Mouse (Mus musculus) myocyte (in vitro differentiated cells): ENCODE measurements around the gene Myom3. TPM values are rescaled to one million over a fixed set of nuclear protein-coding genes. Genes with fewer than 3 reads are reported as not detected.
A peak's percentile ranks its signal among the peaks of the same experiment; 100 is the strongest.

Source experiments
- H3K27me3 ChIP-seq: one replicate; pipeline ENCODE4 v1.6.1; 2011; ENCODE audit not compliant: control insufficient read depth, insufficient read depth, insufficient read length
- H3K36me3 ChIP-seq: one replicate; pipeline ENCODE4 v1.6.1; 2011; ENCODE audit not compliant: control insufficient read depth, insufficient read depth
- H3K4me2 ChIP-seq: one replicate; pipeline ENCODE4 v1.6.1; 2011; ENCODE audit warnings: low read depth, control low read depth
- H3K4me3 ChIP-seq: one replicate; pipeline ENCODE4 v1.5.1; 2011; ENCODE audit warnings: mild to moderate bottlenecking, control low read depth, moderate library complexity
- H3K79me2 ChIP-seq: one replicate; pipeline ENCODE4 v1.6.1; 2011; ENCODE audit not compliant: control insufficient read depth, insufficient read depth
- H3ac ChIP-seq: one replicate; pipeline ENCODE4 v1.6.1; 2011; ENCODE audit not compliant: control insufficient read depth, insufficient read length
- MAX ChIP-seq: IDR thresholded peaks from one replicate; pipeline ENCODE4 v1.6.1; 2011; ENCODE audit warnings: low read depth, mild to moderate bottlenecking, control low read depth
- MYOD1 ChIP-seq, 3 experiments: IDR thresholded peaks; one replicate each; pipeline ENCODE4 v1.6.1; 2011; ENCODE audit warnings: control low read depth in 2 of 3, low read depth in 2 of 3, mild to moderate bottlenecking in 2 of 3, moderate library complexity in 1 of 3; ENCODE audit not compliant: insufficient read length in 2 of 3, control insufficient read depth in 1 of 3
- POLR2AphosphoS2 ChIP-seq: IDR thresholded peaks from one replicate; pipeline ENCODE4 v1.6.1; 2011; ENCODE audit warnings: low read depth, control low read depth; ENCODE audit not compliant: insufficient read length
- REST ChIP-seq: IDR thresholded peaks from one replicate; pipeline ENCODE4 v1.6.1; 2011; ENCODE audit warnings: mild to moderate bottlenecking, control low read depth, moderate library complexity; ENCODE audit not compliant: insufficient read depth, insufficient read length
- TCF3 ChIP-seq: IDR thresholded peaks from one replicate; pipeline ENCODE4 v1.6.1; 2011; ENCODE audit warnings: low read depth, control low read depth; ENCODE audit not compliant: insufficient read length
- USF1 ChIP-seq: IDR thresholded peaks from one replicate; pipeline ENCODE4 v1.6.1; 2011; ENCODE audit warnings: low read depth, mild to moderate bottlenecking, control low read depth, moderate library complexity
- polyA plus RNA-seq: library from polyadenylated mRNA; unstranded; fragments of >200 nt; fragmentation: generic; extraction: Trizol; gene quantifications from one replicate; pipeline ENCODE4 v1.2.1, GENCODE M21; 2012; ENCODE audit warnings: missing spikeins

Gene Myom3
- polyA plus RNA-seq, 1 experiment: 97.1 TPM

DNA sequence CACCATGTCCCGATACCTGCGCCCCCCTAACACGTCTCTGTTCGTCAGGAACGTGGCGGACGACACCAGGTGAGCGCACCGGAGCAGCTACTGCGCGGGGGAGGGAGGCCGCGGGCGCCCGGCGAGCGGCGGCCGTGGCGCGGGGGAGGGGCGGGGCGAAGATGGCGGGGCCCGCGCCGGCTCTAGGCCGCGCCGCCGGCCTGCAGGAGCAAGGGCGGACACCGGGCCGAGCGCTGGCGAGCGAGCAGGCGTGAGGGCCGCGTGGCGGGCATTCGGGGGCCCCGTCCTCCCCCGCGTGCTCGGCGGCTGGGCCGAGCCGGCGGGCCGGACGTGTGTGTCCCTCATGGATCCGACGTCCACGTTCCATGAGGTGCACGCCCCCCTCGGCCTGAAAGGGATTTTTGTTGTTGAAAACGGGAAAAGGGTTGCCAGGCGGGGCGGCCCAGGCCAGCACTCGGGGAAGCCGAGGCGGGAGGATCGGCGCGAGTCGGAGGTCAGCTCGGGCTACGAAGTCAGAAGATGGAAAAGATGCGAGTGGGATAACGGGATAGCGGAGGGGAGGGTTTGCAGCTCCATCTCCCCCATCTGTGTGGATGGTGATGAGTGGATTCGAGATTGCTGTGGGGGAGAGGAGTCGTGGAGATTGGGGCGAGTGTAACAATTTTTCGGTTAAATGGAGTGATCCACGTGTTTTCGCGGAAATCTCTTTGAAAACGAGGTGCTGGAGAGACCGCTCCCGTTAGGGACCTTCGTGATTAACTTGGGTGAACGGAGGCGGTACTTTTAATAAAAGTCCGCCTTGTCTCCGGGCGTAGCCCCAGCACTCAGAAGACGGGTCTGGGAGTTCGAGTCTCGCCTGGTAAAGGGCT lies 96.9 kb downstream of the Myom3 start:
- H3K36me3 ChIP-seq: no peaks in the 10 kb centered on the region
- no peak for TF ChIP-seq MAX
- TF ChIP-seq USF1: no peak
- no peak for TF ChIP-seq TCF3
- peaks cover 50% of the 10 kb centered on the region for H3K79me2 ChIP-seq
- H3K27me3 ChIP-seq: no peaks in the 10 kb centered on the region
- peak overlapping the region; percentile 82 for H3K4me3 ChIP-seq
- H3ac ChIP-seq: peak overlapping the region; percentile 93
- H3K4me2 ChIP-seq: peak overlapping the region; percentile 87

DNA sequence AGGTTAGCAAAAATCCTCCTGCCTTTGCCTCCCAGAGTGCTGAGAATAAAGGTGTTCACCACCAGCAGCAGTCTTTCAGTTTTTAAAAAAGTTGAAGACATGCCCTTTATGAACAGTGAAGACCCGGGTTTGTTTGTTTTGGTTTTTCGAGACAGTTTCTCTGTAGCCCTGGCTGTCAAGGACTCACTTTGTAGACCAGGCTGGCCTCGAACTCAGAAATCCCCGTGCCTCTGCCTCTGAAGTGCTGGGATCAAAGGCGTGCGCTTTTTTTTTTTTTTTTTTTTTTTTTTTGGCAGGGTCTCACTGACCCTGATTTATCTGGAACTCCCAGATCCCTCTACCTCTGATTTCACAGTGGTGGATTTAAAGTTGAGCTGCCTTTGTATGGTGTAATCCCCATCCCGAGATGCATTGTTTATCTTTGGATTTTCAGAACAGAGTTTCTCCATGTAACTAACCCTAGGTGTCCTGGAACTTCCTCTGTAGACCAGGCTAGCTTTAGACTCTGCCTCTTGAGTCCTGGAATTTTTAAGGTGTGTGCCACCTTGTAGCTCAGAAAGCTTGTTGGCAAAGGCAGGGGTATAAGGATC lies 98.2 kb downstream of the Myom3 start:
- Histone ChIP-seq H3K4me3 (peak overlapping the region; percentile 82), H3K79me2 (peaks cover 63% of the 10 kb centered on the region), H3K27me3 (no peaks in the 10 kb centered on the region), H3K4me2 (peak overlapping the region; percentile 87), H3ac (no peak overlapping the region), H3K36me3 (peaks cover 9% of the 10 kb centered on the region)
- no peak for TF ChIP-seq USF1
- TF ChIP-seq TCF3: no peak
- TF ChIP-seq POLR2AphosphoS2: no peak
- TF ChIP-seq MAX: no peak
- no peak for TF ChIP-seq MYOD1 (IDR thresholded peaks at IDR 0.05; ENCODE audit: control insufficient read depth in 1 of 3, insufficient read length in 2 of 3, low read depth in 2 of 3)
- TF ChIP-seq REST: no peak

Other genes with a start within 250 kb of the Myom3 start
- gene Grhl3, start 186.1 kb upstream of the Myom3 start, polyA plus RNA-seq: 0.95 TPM
- not detected for gene Ifnlr1, start 73.4 kb upstream of the Myom3 start, polyA plus RNA-seq
- gene Il22ra1, start 31.5 kb upstream of the Myom3 start, polyA plus RNA-seq: 0.04 TPM
- 22.3 TPM for gene Srsf10, start 96.0 kb downstream of the Myom3 start, polyA plus RNA-seq
- 45.2 TPM for gene Pnrc2, start 114.1 kb downstream of the Myom3 start, polyA plus RNA-seq
- gene Cnr2, start 135.7 kb downstream of the Myom3 start, polyA plus RNA-seq: not detected
- 29.8 TPM for gene Fuca1, start 161.0 kb downstream of the Myom3 start, polyA plus RNA-seq
- 44.1 TPM for gene Hmgcl, start 186.7 kb downstream of the Myom3 start, polyA plus RNA-seq
- gene Gale, start 204.0 kb downstream of the Myom3 start, polyA plus RNA-seq: 51.3 TPM
- 60.9 TPM for gene Lypla2, start 212.9 kb downstream of the Myom3 start, polyA plus RNA-seq
- 35.2 TPM for gene Pithd1, start 227.5 kb downstream of the Myom3 start, polyA plus RNA-seq